Mouse (Mus musculus) CH12.LX (cell line): ENCODE results near the gene Fam117a.

Source experiments
- E2F4 ChIP-seq: IDR thresholded peaks from 2 replicates; pipeline ENCODE4 v1.6.1; 2011; ENCODE audit warnings: low read depth, low read length, improper control_type of control experiment; ENCODE audit not compliant: insufficient replicate concordance
- ELF1 ChIP-seq: IDR thresholded peaks from 2 replicates; pipeline ENCODE4 v1.6.1; 2014; ENCODE audit warnings: low read depth, mild to moderate bottlenecking, inconsistent platforms, low read length, improper control_type of control experiment
- MEF2A ChIP-seq: IDR thresholded peaks from 2 replicates; pipeline ENCODE4 v1.6.1; 2014; ENCODE audit warnings: low read depth, mild to moderate bottlenecking, inconsistent platforms, low read length, improper control_type of control experiment, borderline replicate concordance
- POLR2A ChIP-seq: IDR thresholded peaks from 2 replicates; pipeline ENCODE4 v1.6.1; 2011; ENCODE audit warnings: low read depth, mild to moderate bottlenecking, improper control_type of control experiment, low read length
- POLR2AphosphoS2 ChIP-seq: IDR thresholded peaks from 2 replicates; pipeline ENCODE4 v1.6.1; 2011; ENCODE audit warnings: low read depth, low read length, improper control_type of control experiment
- RCOR1 ChIP-seq: conservative IDR thresholded peaks from 2 replicates; pipeline ENCODE4 v1.6.1; 2012; ENCODE audit warnings: low read depth, mild to moderate bottlenecking, inconsistent platforms, low read length, improper control_type of control experiment

DNA sequence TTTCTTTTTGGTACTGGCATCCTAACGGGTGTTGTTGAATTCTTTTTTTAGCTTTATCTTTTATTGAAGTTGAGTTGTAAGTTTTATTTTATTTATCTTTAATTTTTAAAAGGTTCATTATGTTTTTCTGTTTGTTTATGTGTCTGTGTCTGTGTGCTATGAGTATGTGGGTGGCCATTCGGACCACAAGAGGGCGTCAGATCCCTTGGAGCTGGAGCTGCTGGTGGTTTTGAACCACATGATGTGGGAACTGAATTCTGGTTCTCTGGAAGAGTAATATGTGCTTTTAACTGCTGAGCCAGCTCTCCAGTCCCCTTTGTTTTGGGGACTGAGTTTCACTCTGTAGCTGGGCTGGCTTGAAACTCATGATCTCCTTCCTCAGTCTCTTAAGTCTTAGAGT, 86.7 kb downstream of the Fam117a start:
- TF ChIP-seq POLR2AphosphoS2 (no peak), RCOR1 (no peak), E2F4 (no peak), MEF2A (no peak), POLR2A (no peak), ELF1 (no peak)
